Mouse (Mus musculus): ENCODE data around the gene Wnt7a. TPM values are rescaled to one million over a fixed set of nuclear protein-coding genes. Genes with fewer than 3 reads are reported as not detected.

The Wnt7a gene
- polyA plus RNA-seq, 1 experiment from 2014 or later, result not detected

- no peak overlapping the region for H3K9ac ChIP-seq (ENCODE audit: low read depth, low read length)
- H3K27me3 ChIP-seq (replicated peaks; ENCODE audit: control insufficient read depth, insufficient read depth, low read length), result peaks cover 43% of the 10 kb centered on the region
- no peak overlapping the region for H3K27ac ChIP-seq (ENCODE audit: low read depth, low read length)
- H3K4me3 ChIP-seq (ENCODE audit: low read depth, low read length), result no peak overlapping the region
- peak; percentile 76 for TF ChIP-seq CTCF (IDR thresholded peaks at IDR 0.05; ENCODE audit: low read depth)
- H3K4me2 ChIP-seq (replicated peaks; ENCODE audit: low read depth), result no peak overlapping the region
- under 1% methylated on average over 4 of the region's 4 CpGs for WGBS
- 0 out of 2 replicates have a peak, but pooled peaks cover 4% of the 10 kb centered on the region for H3K4me1 ChIP-seq (replicated peaks; ENCODE audit: control insufficient read depth, insufficient read depth, low read length)
- H3K36me3 ChIP-seq (ENCODE audit: control insufficient read depth, insufficient read depth), result no peaks in the 10 kb centered on the region
- ATAC-seq, result no peak
- H3K9me3 ChIP-seq (ENCODE audit: control insufficient read depth), result no peaks in the 10 kb centered on the region
Measured at GRCm38 (mm10) chr6:91414890-91415289, 3.7 kb upstream of the Wnt7a start.

GRCm38 (mm10) chr6:91411369-91411981, 312 bp upstream of the Wnt7a start:
- H3K36me3 ChIP-seq (ENCODE audit: control insufficient read depth, insufficient read depth), result no peaks in the 10 kb centered on the region
- no peak for ATAC-seq

GRCm38 (mm10) chr6:91410168-91410780, 889 bp downstream of the Wnt7a start:
- Histone ChIP-seq H3K27ac (ENCODE audit: low read depth, low read length) (no peak overlapping the region), H3K9me3 (ENCODE audit: control insufficient read depth) (no peaks in the 10 kb centered on the region), H3K4me1 (replicated peaks; ENCODE audit: control insufficient read depth, insufficient read depth, low read length) (0 out of 2 replicates have a peak, but pooled peaks cover 4% of the 10 kb centered on the region), H3K36me3 (ENCODE audit: control insufficient read depth, insufficient read depth) (no peaks in the 10 kb centered on the region), H3K4me2 (replicated peaks; ENCODE audit: low read depth) (no peak overlapping the region; the same call in 1 of the 2 replicates), H3K9ac (ENCODE audit: low read depth, low read length) (no peak overlapping the region), H3K27me3 (replicated peaks; ENCODE audit: control insufficient read depth, insufficient read depth, low read length) (peaks cover 61% of the 10 kb centered on the region), H3K4me3 (ENCODE audit: low read depth, low read length) (peak overlapping the region; percentile 47)
- 3% methylated on average over 26 of the region's 26 CpGs for WGBS
- no peak for ATAC-seq
- no peak for TF ChIP-seq CTCF (IDR thresholded peaks at IDR 0.05; ENCODE audit: low read depth)

More at GRCm38 (mm10) chr6:91411369-91411981, 312 bp upstream of the Wnt7a start:
- WGBS, result under 1% methylated on average over 31 of the region's 47 CpGs
- H3K4me3 ChIP-seq (ENCODE audit: low read depth, low read length), result peak overlapping the region; percentile 47
- H3K9me3 ChIP-seq (ENCODE audit: control insufficient read depth), result no peaks in the 10 kb centered on the region
- 0 out of 2 replicates have a peak, but pooled peaks cover 4% of the 10 kb centered on the region for H3K4me1 ChIP-seq (replicated peaks; ENCODE audit: control insufficient read depth, insufficient read depth, low read length)
- H3K9ac ChIP-seq (ENCODE audit: low read depth, low read length), result no peak overlapping the region
- H3K27me3 ChIP-seq (replicated peaks; ENCODE audit: control insufficient read depth, insufficient read depth, low read length), result peaks cover 61% of the 10 kb centered on the region
- TF ChIP-seq CTCF (IDR thresholded peaks at IDR 0.05; ENCODE audit: low read depth), result peak; percentile 92
- H3K27ac ChIP-seq (ENCODE audit: low read depth, low read length), result no peak overlapping the region
- H3K4me2 ChIP-seq (replicated peaks; ENCODE audit: low read depth), result peak overlapping the region; percentile 85

GRCm38 (mm10) chr6:91409448-91410167, 1.6 kb downstream of the Wnt7a start:
- Histone ChIP-seq H3K4me2 (replicated peaks; ENCODE audit: low read depth) (peak overlapping the region; percentile 37), H3K36me3 (ENCODE audit: control insufficient read depth, insufficient read depth) (no peaks in the 10 kb centered on the region), H3K27ac (ENCODE audit: low read depth, low read length) (no peak overlapping the region), H3K27me3 (replicated peaks; ENCODE audit: control insufficient read depth, insufficient read depth, low read length) (peaks cover 61% of the 10 kb centered on the region), H3K9ac (ENCODE audit: low read depth, low read length) (no peak overlapping the region), H3K4me1 (replicated peaks; ENCODE audit: control insufficient read depth, insufficient read depth, low read length) (0 out of 2 replicates have a peak, but pooled peaks cover 4% of the 10 kb centered on the region), H3K4me3 (ENCODE audit: low read depth, low read length) (peak overlapping the region; percentile 47; the same call in 1 of the 2 replicates), H3K9me3 (ENCODE audit: control insufficient read depth) (no peaks in the 10 kb centered on the region)
- under 1% methylated on average over 34 of the region's 34 CpGs for WGBS
- no peak for TF ChIP-seq CTCF (IDR thresholded peaks at IDR 0.05; ENCODE audit: low read depth)
- ATAC-seq, result no peak

GRCm38 (mm10) chr6:91408616-91409015, 2.5 kb downstream of the Wnt7a start:
- 77% methylated on average over 13 of the region's 13 CpGs for WGBS
- peaks cover 57% of the 10 kb centered on the region for H3K27me3 ChIP-seq (replicated peaks; ENCODE audit: control insufficient read depth, insufficient read depth, low read length)
- no peak for ATAC-seq

GRCm38 (mm10) chr6:91401591-91401990, 9.6 kb downstream of the Wnt7a start:
- no peak for ATAC-seq
- Histone ChIP-seq H3K4me1 (replicated peaks; ENCODE audit: control insufficient read depth, insufficient read depth, low read length) (no peaks in the 10 kb centered on the region), H3K27me3 (replicated peaks; ENCODE audit: control insufficient read depth, insufficient read depth, low read length) (0 out of 2 replicates have a peak, but pooled peaks cover 2% of the 10 kb centered on the region), H3K9me3 (ENCODE audit: control insufficient read depth) (no peaks in the 10 kb centered on the region), H3K36me3 (ENCODE audit: control insufficient read depth, insufficient read depth) (no peaks in the 10 kb centered on the region), H3K27ac (ENCODE audit: low read depth, low read length) (no peak overlapping the region), H3K4me3 (ENCODE audit: low read depth, low read length) (no peak overlapping the region), H3K4me2 (replicated peaks; ENCODE audit: low read depth) (no peak overlapping the region), H3K9ac (ENCODE audit: low read depth, low read length) (no peak overlapping the region)
- no peak for TF ChIP-seq CTCF (IDR thresholded peaks at IDR 0.05; ENCODE audit: low read depth)
- 49% methylated on average over 5 of the region's 5 CpGs for WGBS

More at GRCm38 (mm10) chr6:91408616-91409015, 2.5 kb downstream of the Wnt7a start:
- H3K4me2 ChIP-seq (replicated peaks; ENCODE audit: low read depth), result no peak overlapping the region
- TF ChIP-seq CTCF (IDR thresholded peaks at IDR 0.05; ENCODE audit: low read depth), result no peak
- 0 out of 2 replicates have a peak, but pooled peaks cover 4% of the 10 kb centered on the region for H3K4me1 ChIP-seq (replicated peaks; ENCODE audit: control insufficient read depth, insufficient read depth, low read length)
- no peak overlapping the region for H3K9ac ChIP-seq (ENCODE audit: low read depth, low read length)
- no peaks in the 10 kb centered on the region for H3K9me3 ChIP-seq (ENCODE audit: control insufficient read depth)
- H3K36me3 ChIP-seq (ENCODE audit: control insufficient read depth, insufficient read depth), result no peaks in the 10 kb centered on the region
- H3K27ac ChIP-seq (ENCODE audit: low read depth, low read length), result no peak overlapping the region
- no peak overlapping the region for H3K4me3 ChIP-seq (ENCODE audit: low read depth, low read length)

Measured in intestine, postnatal 0 days (tissue).